Mouse (Mus musculus) myocyte (in vitro differentiated cells): ENCODE measurements around the gene Kcnip1.

ENCODE experiments used
- CEBPB ChIP-seq: IDR thresholded peaks from 2 replicates; pipeline ENCODE4 v1.6.1; 2011; ENCODE audit warnings: mild to moderate bottlenecking, moderate library complexity; ENCODE audit not compliant: poor library complexity, insufficient read depth, severe bottlenecking
- MAX ChIP-seq: IDR thresholded peaks from one replicate; pipeline ENCODE4 v1.6.1; 2011; ENCODE audit warnings: low read depth, mild to moderate bottlenecking, control low read depth
- MYOD1 ChIP-seq, 3 experiments: IDR thresholded peaks; one replicate each; pipeline ENCODE4 v1.6.1; 2011; ENCODE audit warnings: control low read depth in 2 of 3, low read depth in 2 of 3, mild to moderate bottlenecking in 2 of 3, moderate library complexity in 1 of 3; ENCODE audit not compliant: insufficient read length in 2 of 3, control insufficient read depth in 1 of 3
- POLR2A ChIP-seq: IDR thresholded peaks from one replicate; pipeline ENCODE4 v1.6.1; 2011; ENCODE audit warnings: low read depth, mild to moderate bottlenecking, control low read depth, moderate library complexity; ENCODE audit not compliant: insufficient read length
- POLR2AphosphoS2 ChIP-seq: IDR thresholded peaks from one replicate; pipeline ENCODE4 v1.6.1; 2011; ENCODE audit warnings: low read depth, control low read depth; ENCODE audit not compliant: insufficient read length
- SRF ChIP-seq: IDR thresholded peaks from one replicate; pipeline ENCODE4 v1.6.1; 2011; ENCODE audit warnings: low read depth; ENCODE audit not compliant: control insufficient read depth, insufficient read length
- TCF12 ChIP-seq: IDR thresholded peaks from one replicate; pipeline ENCODE4 v1.6.1; 2011; ENCODE audit warnings: mild to moderate bottlenecking, control low read depth; ENCODE audit not compliant: poor library complexity, insufficient read depth, severe bottlenecking
- USF1 ChIP-seq: IDR thresholded peaks from one replicate; pipeline ENCODE4 v1.6.1; 2011; ENCODE audit warnings: low read depth, mild to moderate bottlenecking, control low read depth, moderate library complexity

GRCm38 (mm10) chr11:34034008-34034505, 41.1 kb upstream of the Kcnip1 start:
- TF ChIP-seq USF1 (no peak), MAX (no peak), POLR2A (no peak), POLR2AphosphoS2 (no peak), MYOD1 (IDR thresholded peaks at IDR 0.05; ENCODE audit: control insufficient read depth in 1 of 3, insufficient read length in 2 of 3, low read depth in 2 of 3) (no peak), TCF12 (no peak), SRF (no peak), CEBPB (no peak)
